Mouse (Mus musculus) kidney, postnatal 0 days (tissue): ENCODE measurements around the gene Spata20. TPM values are rescaled to one million over a fixed set of nuclear protein-coding genes. Genes with fewer than 3 reads are reported as not detected.

Experiments
- ATAC-seq: fragments of 200-750 bp; cut with Nextera tagmentation; replicated peaks from 2 replicates; pipeline ENCODE4 v1.8.0; 2017; ENCODE audit warnings: low read depth, moderate number of reproducible peaks, moderate TSS enrichment, moderate library complexity; ENCODE audit not compliant: low FRiP score
- DNase-seq: peaks from one replicate; pipeline ENCODE4 v3.0.0-alpha.2; 2016; ENCODE audit warnings: low spot score
- H3K27ac ChIP-seq: fragments of 300-500 bp; sonication (generic); 2 replicates; pipeline ENCODE4 v1.5.1; 2014; ENCODE audit warnings: mild to moderate bottlenecking
- H3K27me3 ChIP-seq: fragments of 300-500 bp; sonication (generic); 2 replicates; pipeline ENCODE4 v1.6.1; 2014; ENCODE audit warnings: low read length, mixed read lengths; ENCODE audit not compliant: insufficient read depth
- H3K36me3 ChIP-seq: fragments of 300-500 bp; sonication (generic); 2 replicates; pipeline ENCODE4 v1.6.1; 2014; ENCODE audit warnings: low read length, mixed read lengths; ENCODE audit not compliant: insufficient read depth
- H3K4me1 ChIP-seq: fragments of 300-500 bp; sonication (generic); replicated peaks from 2 replicates; pipeline ENCODE4 v1.6.1; 2014; ENCODE audit warnings: antibody characterized with exemption, low read length, mixed read lengths; ENCODE audit not compliant: insufficient read depth
- H3K4me2 ChIP-seq: fragments of 300-500 bp; sonication (generic); 2 replicates; pipeline ENCODE4 v1.6.1; 2014; ENCODE audit warnings: mild to moderate bottlenecking, low read length, moderate library complexity, mixed read lengths
- H3K4me3 ChIP-seq: fragments of 300-500 bp; sonication (generic); replicated peaks from 2 replicates; pipeline ENCODE4 v1.5.1; 2014; ENCODE audit warnings: low read depth, low read length
- H3K9ac ChIP-seq: fragments of 300-500 bp; sonication (generic); 2 replicates; pipeline ENCODE4 v1.6.1; 2014; ENCODE audit warnings: low read depth, low read length
- H3K9me3 ChIP-seq: fragments of 300-500 bp; sonication (generic); replicated peaks from 2 replicates; pipeline ENCODE4 v1.6.1; 2016; ENCODE audit warnings: low read length, inconsistent platforms, mixed read lengths
- CTCF ChIP-seq: IDR thresholded peaks from 2 replicates; pipeline ENCODE4 v1.5.1; 2016; ENCODE audit warnings: antibody characterized with exemption, low read depth, mild to moderate bottlenecking, moderate library complexity
- WGBS: fragments of 180-500 bp; shearing (Covaris S2); extraction: QIAGEN DNeasy Blood & Tissue Kit; methylation state at CpG from one replicate; pipeline ENCODE4 v1.1.7; 2014; 5-methylcytosine and 5-hydroxymethylcytosine counted together
- polyA plus RNA-seq: library from polyadenylated mRNA; unstranded; fragments of >200 nt; fragmentation: Nextera tagmentation; extraction: Ambion mirVana; gene quantifications from 2 replicates; pipeline ENCODE4 v1.2.1, GENCODE M21; 2015

The Spata20 gene
- polyA plus RNA-seq, 1 experiment from 2014 or later = not detected

DNA sequence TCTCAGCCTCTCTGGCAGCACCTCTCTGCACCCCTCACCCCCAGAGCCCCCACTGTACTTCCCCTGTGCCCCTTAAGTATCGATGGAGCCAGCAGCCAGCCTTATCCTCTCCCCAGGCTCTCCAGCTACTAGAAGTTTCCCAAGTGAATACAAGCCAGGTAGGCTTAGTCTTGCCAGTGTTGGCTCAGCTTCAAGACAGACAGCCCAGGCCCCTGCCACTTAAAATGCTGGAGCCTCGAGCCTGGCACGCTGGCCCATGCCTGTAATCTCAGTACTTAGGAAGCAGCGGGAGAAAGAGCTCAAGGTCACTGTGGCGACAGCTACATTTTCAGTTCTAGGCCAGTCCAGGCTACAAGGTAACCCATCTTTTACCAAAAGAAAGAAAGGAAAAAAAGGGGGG lies 36.1 kb downstream of the Spata20 start:
- Histone ChIP-seq H3K4me1 (peaks cover 17% of the 10 kb centered on the region; the same call in 1 of the 2 replicates), H3K36me3 (no peaks in the 10 kb centered on the region), H3K27ac (no peak overlapping the region), H3K27me3 (no peaks in the 10 kb centered on the region), H3K4me2 (no peak overlapping the region), H3K9ac (no peak overlapping the region), H3K9me3 (no peaks in the 10 kb centered on the region), H3K4me3 (no peak overlapping the region)
- no peak for ATAC-seq
- 73% methylated on average over 5 of the region's 5 CpGs for WGBS
- DNase-seq = no peak
- TF ChIP-seq CTCF = no peak

DNA sequence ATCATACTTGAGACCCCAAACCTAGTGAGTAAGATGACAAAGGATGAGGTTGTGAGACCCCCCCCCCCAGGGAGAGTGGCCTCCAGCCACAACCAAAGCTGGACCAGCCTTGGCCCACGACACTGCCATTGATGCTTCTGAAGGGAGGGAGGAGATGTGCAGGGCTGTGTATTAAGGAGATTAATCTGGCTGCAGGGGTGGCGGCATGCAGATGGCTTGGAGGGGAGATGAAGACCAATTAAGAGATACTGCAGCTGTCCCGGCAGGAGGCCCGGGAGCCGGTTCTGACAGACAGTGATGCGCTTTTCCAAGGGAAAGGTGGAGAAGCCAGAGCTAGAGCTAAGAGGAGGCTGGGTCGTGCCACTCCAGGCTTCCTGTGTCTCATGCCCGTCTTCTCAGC lies 36.7 kb downstream of the Spata20 start:
- WGBS = 61% methylated on average over 8 of the region's 8 CpGs
- no peak overlapping the region for H3K4me3 ChIP-seq
- no peak for DNase-seq

DNA sequence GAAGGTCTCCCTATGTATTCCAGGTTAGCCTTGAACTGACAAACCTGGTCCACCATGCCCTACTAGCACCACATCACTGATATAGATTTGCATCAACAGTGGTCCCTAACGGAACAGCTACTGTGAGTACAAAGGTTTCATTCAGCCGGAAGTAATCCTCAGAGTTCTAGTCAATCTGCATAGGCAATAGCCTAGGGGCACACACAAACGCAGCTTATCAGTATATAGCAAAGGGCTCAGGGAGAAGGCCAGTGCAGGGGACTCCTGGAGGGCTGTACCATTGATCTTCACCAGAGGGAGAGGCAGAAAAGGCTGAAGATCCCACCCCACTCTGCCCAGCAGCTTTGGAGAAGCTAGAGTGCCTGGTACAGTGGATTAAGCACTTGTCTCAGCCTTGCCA lies 39.0 kb downstream of the Spata20 start:
- H3K9me3 ChIP-seq = no peaks in the 10 kb centered on the region
- H3K9ac ChIP-seq = no peak overlapping the region
- ATAC-seq (no peak), DNase-seq (no peak)
- H3K4me2 ChIP-seq = no peak overlapping the region
- H3K36me3 ChIP-seq = no peaks in the 10 kb centered on the region
- no peak overlapping the region for H3K27ac ChIP-seq
- no peak for TF ChIP-seq CTCF
- H3K4me3 ChIP-seq = no peak overlapping the region
- H3K27me3 ChIP-seq = no peaks in the 10 kb centered on the region
- H3K4me1 ChIP-seq = peaks cover 27% of the 10 kb centered on the region; the same call in 1 of the 2 replicates
- WGBS = 44% methylated on average over 3 of the region's 3 CpGs

More for the DNA sequence above, 36.7 kb downstream of the Spata20 start:
- TF ChIP-seq CTCF = no peak
- Histone ChIP-seq H3K4me2 (no peak overlapping the region), H3K9ac (no peak overlapping the region), H3K9me3 (no peaks in the 10 kb centered on the region), H3K27me3 (no peaks in the 10 kb centered on the region), H3K36me3 (no peaks in the 10 kb centered on the region), H3K4me1 (peaks cover 23% of the 10 kb centered on the region; the same call in 1 of the 2 replicates), H3K27ac (no peak overlapping the region)
- ATAC-seq = no peak

DNA sequence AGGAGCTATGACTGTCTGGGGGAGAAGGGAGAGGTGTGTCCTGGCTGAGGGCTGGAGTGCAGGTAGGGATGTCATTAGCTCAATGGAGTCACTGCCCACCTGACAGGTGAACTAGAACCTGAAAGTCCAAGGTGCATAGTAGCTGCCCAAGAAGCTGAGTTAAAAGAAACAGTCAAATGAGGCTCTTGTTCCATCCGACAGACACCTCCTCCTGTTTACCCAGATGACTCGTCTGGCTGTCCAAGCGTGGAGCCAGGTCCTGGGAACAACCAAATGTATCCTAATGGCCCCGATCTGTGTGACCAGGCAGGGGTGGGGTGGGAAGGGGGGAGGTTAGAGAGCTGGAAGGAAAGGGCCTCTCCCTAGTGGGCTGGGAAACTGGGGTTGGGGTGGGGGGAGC lies 40.7 kb downstream of the Spata20 start:
- ATAC-seq = peak; percentile 71
- Histone ChIP-seq H3K27me3 (no peaks in the 10 kb centered on the region), H3K27ac (peak overlapping the region; percentile 48; the same call in 1 of the 2 replicates), H3K4me1 (peaks cover 28% of the 10 kb centered on the region; the same call in 1 of the 2 replicates), H3K9me3 (no peaks in the 10 kb centered on the region), H3K4me3 (no peak overlapping the region), H3K4me2 (no peak overlapping the region), H3K36me3 (no peaks in the 10 kb centered on the region), H3K9ac (no peak overlapping the region)
- no peak for DNase-seq
- WGBS = 21% methylated on average over 4 of the region's 4 CpGs
- TF ChIP-seq CTCF = no peak

DNA sequence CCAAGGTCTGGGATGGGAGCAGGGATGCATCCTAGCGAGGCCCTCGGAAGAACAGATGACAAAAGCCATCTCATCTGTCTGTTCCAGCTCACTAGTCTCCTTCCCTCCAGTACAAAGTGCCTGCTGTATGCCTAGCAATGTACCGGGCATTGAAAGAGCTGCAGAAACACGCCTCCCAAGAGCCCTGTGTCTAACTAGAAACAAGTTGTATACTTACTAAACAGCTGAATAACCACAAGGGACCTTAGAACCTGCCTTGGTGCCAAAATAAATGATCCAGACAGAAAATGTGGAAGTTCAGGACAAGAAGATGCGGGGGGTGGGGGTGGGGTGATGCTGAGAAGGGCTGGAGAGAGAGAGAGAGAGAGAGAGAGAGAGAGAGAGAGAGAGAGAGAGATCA lies 41.1 kb downstream of the Spata20 start:
- DNase-seq = peak; percentile 54
- no peak overlapping the region for H3K4me3 ChIP-seq
- ATAC-seq = no peak; the same call in 1 of the 2 replicates
- H3K27me3 ChIP-seq = no peaks in the 10 kb centered on the region
- no peaks in the 10 kb centered on the region for H3K36me3 ChIP-seq
- H3K9ac ChIP-seq = no peak overlapping the region
- WGBS = 33% methylated on average over 5 of the region's 5 CpGs
- H3K27ac ChIP-seq = no peak overlapping the region
- H3K4me1 ChIP-seq = peaks cover 28% of the 10 kb centered on the region; the same call in 1 of the 2 replicates
- TF ChIP-seq CTCF = no peak
- H3K4me2 ChIP-seq = no peak overlapping the region
- H3K9me3 ChIP-seq = no peaks in the 10 kb centered on the region

DNA sequence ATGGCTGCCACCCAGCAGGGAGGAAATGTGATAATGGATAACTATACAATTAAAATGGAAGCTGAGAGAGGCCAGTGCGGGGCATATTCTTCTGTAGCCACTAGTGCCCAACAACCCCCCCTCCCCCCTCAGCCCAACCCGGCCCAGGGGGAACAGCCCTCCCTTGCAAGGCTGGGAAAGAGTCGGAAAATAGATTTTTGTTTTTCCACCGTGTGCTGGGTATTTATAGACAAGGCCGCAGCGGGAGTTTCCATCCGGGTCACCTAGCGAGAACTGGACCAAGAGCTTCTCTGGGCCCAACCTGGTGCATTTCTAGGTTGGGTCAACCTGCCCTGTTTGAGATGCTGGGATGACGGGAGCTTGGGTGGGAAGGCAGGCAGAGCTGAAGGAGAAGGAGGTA lies 44.2 kb downstream of the Spata20 start:
- H3K4me3 ChIP-seq = no peak overlapping the region
- no peak for ATAC-seq
- H3K27me3 ChIP-seq = no peaks in the 10 kb centered on the region
- H3K9ac ChIP-seq = no peak overlapping the region
- peaks cover 28% of the 10 kb centered on the region; the same call in 1 of the 2 replicates for H3K4me1 ChIP-seq
- H3K9me3 ChIP-seq = no peaks in the 10 kb centered on the region
- no peak for DNase-seq
- no peak overlapping the region for H3K27ac ChIP-seq
- no peak overlapping the region for H3K4me2 ChIP-seq
- WGBS = 55% methylated on average over 9 of the region's 9 CpGs
- no peak for TF ChIP-seq CTCF
- H3K36me3 ChIP-seq = no peaks in the 10 kb centered on the region

DNA sequence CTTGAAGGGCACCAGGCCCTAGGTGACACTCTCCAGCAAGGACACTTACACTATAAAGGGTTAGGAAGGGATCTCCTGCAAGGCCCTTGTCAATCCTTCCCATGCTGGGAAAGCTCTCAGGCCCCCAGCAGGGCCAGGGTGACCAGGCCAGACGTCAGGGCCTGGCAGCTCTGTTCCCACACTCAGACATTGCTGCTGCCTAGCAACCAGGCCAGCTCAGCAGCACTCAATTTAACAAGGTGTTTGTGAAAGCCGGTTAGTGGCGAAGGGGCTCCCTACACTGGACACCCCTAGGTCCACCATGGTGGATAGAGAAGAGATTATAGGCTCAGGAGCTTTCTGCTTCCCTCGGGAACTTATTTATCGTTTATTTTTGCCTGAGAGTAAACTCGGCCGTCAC lies 44.9 kb downstream of the Spata20 start:
- Histone ChIP-seq H3K27ac (no peak overlapping the region), H3K4me2 (no peak overlapping the region), H3K9ac (no peak overlapping the region), H3K36me3 (no peaks in the 10 kb centered on the region), H3K4me1 (peaks cover 28% of the 10 kb centered on the region; the same call in 1 of the 2 replicates), H3K9me3 (no peaks in the 10 kb centered on the region), H3K4me3 (no peak overlapping the region), H3K27me3 (no peaks in the 10 kb centered on the region)
- TF ChIP-seq CTCF = no peak
- no peak for DNase-seq
- no peak for ATAC-seq
- 61% methylated on average over 7 of the region's 7 CpGs for WGBS
